Mouse (Mus musculus) bone marrow, adult 2 months (tissue): ENCODE data around the gene Hist1h2bb.

Source experiments
- CTCF ChIP-seq: fragments of 200-500 bp; IDR thresholded peaks from 2 replicates; pipeline ENCODE4 v1.5.1; 2011; ENCODE audit warnings: low read length, control low read depth; ENCODE audit not compliant: control insufficient read depth, insufficient read depth
- POLR2A ChIP-seq: fragments of 200-500 bp; IDR thresholded peaks from 2 replicates; pipeline ENCODE4 v1.6.1; 2011; ENCODE audit warnings: low read depth, mild to moderate bottlenecking, control low read depth, low read length, borderline replicate concordance; ENCODE audit not compliant: control insufficient read depth

DNA sequence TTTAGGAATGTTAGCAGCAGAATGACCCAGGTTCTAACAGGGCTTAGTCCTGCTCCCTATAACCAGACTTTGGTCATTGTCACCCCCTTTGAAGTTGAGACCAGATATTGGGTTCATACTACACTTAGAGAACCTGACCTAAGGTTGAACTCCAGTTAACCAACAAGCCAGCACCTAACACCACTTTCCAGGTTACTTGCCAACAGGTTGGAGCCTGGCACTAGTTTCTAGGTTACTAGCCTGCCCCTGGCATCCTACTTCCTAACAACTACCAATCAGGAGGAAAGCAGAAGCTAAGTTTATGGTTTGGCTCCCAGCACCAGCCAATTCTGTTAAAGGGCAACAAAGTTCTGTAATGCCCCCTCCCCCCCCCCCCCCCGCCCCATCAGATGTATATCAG lies 21.3 kb upstream of the Hist1h2bb start:
- TF ChIP-seq POLR2A: no peak
- TF ChIP-seq CTCF: no peak
